Mouse (Mus musculus): ENCODE measurements at regions not wholly inside any gene's neighbourhood (a gene's known extent, or its start where the extent isn't known, plus 50 kb on each side); places are given as distances from the start of the nearest gene placed in this dataset.
A peak's percentile ranks its signal among the peaks of the same experiment; 100 is the strongest.

GRCm38 (mm10) chr16:13204948-13205470, 51.3 kb upstream of the Mrtfb start:
- DNase-seq (ENCODE audit: low spot score) = no peak

- DNase-seq (ENCODE audit: low spot score) = peak; percentile 43
These were observed 50.4 kb upstream of the Mrtfb start for GRCm38 (mm10) chr16:13205855-13206254.

All from retina, embryonic 14.5 days (tissue).